Mouse (Mus musculus) E14TG2a.4 (cell line): ENCODE results near the gene Taok3.

Experiments
- H3K27me3 ChIP-seq: 2 replicates; pipeline ENCODE4 v1.6.1; 2014; ENCODE audit warnings: low read length, control low read depth; ENCODE audit not compliant: insufficient read depth
- H3K36me3 ChIP-seq: 2 replicates; pipeline ENCODE4 v1.6.1; 2014; ENCODE audit warnings: low read length, control low read depth; ENCODE audit not compliant: insufficient read depth
- H3K4me1 ChIP-seq: replicated peaks from 2 replicates; pipeline ENCODE4 v1.6.1; 2014; ENCODE audit warnings: low read depth, low read length, control low read depth
- H3K4me3 ChIP-seq: replicated peaks from 2 replicates; pipeline ENCODE4 v1.5.1; 2014; ENCODE audit warnings: mild to moderate bottlenecking, low read length
- H3K9me3 ChIP-seq: 2 replicates; pipeline ENCODE4 v1.6.1; 2014; ENCODE audit warnings: low read length, control low read depth
- CTCF ChIP-seq: conservative IDR thresholded peaks from 2 replicates; pipeline ENCODE4 v1.5.1; 2014; ENCODE audit warnings: low read length
- NANOG ChIP-seq: IDR thresholded peaks from 2 replicates; pipeline ENCODE4 v1.6.1; 2014; ENCODE audit warnings: borderline replicate concordance, low read length, mixed read lengths
- POU5F1 ChIP-seq: IDR thresholded peaks from 2 replicates; pipeline ENCODE4 v1.6.1; 2014; ENCODE audit warnings: low read length, borderline replicate concordance

Gene Taok3

DNA sequence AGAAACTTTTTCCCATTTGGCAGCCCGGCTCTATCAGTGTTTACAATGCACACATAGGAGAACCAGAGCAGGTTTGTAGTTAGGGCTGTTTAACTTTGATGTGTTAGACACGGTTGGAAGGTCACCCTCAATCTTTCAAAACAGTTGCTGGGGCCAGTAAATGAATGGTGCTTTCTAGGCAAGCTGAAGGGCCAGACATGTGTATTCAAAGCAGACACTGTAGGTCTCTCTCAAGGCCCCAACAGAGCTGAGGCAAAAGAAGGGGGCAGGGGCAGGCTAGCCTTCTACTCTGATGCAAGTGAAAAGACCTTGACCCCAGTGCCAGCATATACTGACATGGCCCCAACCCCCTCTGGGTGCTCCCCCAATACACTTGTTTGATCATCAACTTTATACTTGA lies 1.7 kb downstream of the Taok3 start:
- TF ChIP-seq POU5F1 (no peak), CTCF (no peak), NANOG (no peak)

DNA sequence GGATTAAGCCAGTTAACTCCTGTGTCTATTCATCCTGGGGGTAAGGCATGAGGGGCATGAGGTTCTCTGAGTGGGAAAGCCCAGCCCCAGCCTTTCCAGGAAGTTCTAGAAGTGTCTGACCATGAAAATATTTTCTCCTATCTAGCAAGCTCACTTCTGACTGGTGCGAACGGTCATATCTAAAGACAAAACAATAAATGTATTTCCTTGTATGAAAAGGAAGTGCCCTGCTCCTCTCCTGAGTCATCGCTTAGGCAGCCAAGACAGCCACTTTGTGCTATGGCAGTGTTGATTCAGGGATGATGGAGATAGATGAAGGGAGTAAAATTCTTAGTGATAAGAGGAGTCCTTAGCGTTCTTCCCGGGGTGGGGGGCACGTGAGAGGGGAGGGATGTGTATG lies 3.2 kb downstream of the Taok3 start:
- peaks cover 56% of the 10 kb centered on the region for H3K4me1 ChIP-seq
- no peak overlapping the region for H3K4me3 ChIP-seq
- TF ChIP-seq NANOG, result no peak
- TF ChIP-seq POU5F1, result no peak
- no peak for TF ChIP-seq CTCF
- H3K27me3 ChIP-seq, result peaks cover 23% of the 10 kb centered on the region
- H3K36me3 ChIP-seq, result no peaks in the 10 kb centered on the region
- no peaks in the 10 kb centered on the region for H3K9me3 ChIP-seq

More for the DNA sequence above, 1.7 kb downstream of the Taok3 start:
- Histone ChIP-seq H3K9me3 (no peaks in the 10 kb centered on the region), H3K4me3 (peak overlapping the region; percentile 93), H3K4me1 (peaks cover 61% of the 10 kb centered on the region), H3K27me3 (peaks cover 23% of the 10 kb centered on the region), H3K36me3 (no peaks in the 10 kb centered on the region)

DNA sequence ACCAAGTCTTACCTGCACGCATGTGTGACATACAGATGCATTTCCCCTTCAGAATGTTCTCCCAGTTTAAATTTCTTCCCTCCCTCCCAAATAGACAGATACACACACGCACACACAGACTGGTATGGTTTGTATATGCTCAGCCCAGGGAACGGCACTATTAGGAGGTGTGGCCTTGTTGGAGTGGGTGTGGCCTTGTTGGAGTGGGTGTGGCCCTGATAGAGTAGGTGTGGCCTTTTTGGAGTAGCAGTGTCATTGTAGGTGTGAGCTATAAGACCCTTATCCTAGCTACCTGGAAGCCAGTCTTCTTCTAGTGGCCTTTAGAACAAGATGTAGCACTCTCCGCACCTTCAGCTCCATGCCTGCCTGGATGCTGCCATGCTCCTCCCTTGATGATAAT lies 3.9 kb downstream of the Taok3 start:
- H3K27me3 ChIP-seq, result peaks cover 23% of the 10 kb centered on the region

DNA sequence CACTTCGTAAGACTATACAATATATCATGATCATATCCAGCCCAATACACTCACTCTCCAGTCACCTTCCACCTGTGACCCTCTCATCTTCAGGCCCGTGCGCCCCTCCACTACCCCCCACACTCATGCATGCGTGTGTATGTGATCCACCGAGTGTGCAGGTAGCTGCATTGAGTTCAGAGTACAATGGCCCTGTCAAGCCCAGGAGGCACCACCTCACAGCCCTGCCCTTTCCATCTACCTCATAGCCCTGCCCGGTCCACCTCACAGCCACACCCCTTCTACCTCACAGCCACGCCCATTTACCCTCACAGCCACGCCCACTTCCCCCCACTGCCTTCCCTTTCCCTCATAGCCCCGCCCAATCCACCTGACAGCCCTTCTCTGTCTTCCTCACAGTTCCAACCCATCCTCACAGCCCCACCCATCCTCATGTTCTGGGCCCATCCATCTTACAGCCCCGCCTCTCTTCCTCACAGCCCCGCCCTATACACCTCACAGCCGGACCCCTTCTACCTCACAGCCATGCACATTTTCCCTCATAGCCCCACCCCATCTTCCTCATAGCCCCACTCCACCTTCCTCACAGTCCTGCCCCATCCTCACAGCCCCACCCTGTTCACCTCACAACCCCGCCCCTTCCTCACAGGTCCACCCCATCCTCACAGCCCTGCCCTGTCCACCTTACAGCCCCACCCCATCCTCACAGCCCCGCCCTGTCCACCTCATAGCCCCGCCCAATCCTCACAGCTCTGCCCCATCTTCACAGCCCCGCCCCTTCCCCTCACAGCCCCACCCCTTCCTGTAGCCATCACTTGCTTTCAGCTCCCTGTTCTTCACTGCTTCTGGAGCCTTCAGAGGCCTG lies 5.8 kb downstream of the Taok3 start:
- H3K36me3 ChIP-seq, result no peaks in the 10 kb centered on the region
- no peaks in the 10 kb centered on the region for H3K9me3 ChIP-seq
- TF ChIP-seq POU5F1 (no peak), CTCF (no peak), NANOG (no peak)
- peaks cover 60% of the 10 kb centered on the region for H3K4me1 ChIP-seq
- H3K27me3 ChIP-seq, result peaks cover 19% of the 10 kb centered on the region
- no peak overlapping the region; the same call in 1 of the 2 replicates for H3K4me3 ChIP-seq

More for the DNA sequence above, 3.9 kb downstream of the Taok3 start:
- H3K9me3 ChIP-seq, result no peaks in the 10 kb centered on the region
- H3K4me1 ChIP-seq, result peaks cover 58% of the 10 kb centered on the region
- no peak for TF ChIP-seq CTCF
- no peak for TF ChIP-seq POU5F1
- no peak for TF ChIP-seq NANOG
- H3K36me3 ChIP-seq, result no peaks in the 10 kb centered on the region
- H3K4me3 ChIP-seq, result 0 out of 2 replicates have a peak overlapping the region, but pooled peaks have one; percentile 21

DNA sequence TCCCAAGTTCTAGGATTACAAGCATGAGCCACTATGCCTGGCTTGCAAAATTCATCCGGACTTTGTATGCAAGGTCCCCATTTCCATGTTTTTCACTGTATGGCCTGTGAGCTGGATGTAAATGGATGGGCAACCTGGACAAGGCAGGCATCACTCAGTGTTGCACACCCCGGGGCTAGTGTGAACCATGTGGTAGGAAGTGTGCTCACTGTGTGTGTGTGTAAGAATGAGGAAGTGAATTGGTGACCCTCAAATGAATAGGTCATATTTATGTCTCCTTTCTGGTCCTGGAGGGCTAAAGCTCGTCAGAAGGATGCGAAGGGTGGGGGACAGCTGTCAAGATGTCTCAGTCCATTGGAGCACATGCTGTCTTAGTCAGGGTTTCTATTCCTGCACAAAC lies 7.1 kb downstream of the Taok3 start:
- H3K4me3 ChIP-seq, result no peak overlapping the region
- H3K36me3 ChIP-seq, result no peaks in the 10 kb centered on the region
- 0 out of 2 replicates have a peak, but pooled peaks cover 7% of the 10 kb centered on the region for H3K27me3 ChIP-seq
- TF ChIP-seq POU5F1, result no peak
- TF ChIP-seq CTCF, result no peak
- TF ChIP-seq NANOG, result no peak
- H3K4me1 ChIP-seq, result peaks cover 50% of the 10 kb centered on the region
- H3K9me3 ChIP-seq, result no peaks in the 10 kb centered on the region

DNA sequence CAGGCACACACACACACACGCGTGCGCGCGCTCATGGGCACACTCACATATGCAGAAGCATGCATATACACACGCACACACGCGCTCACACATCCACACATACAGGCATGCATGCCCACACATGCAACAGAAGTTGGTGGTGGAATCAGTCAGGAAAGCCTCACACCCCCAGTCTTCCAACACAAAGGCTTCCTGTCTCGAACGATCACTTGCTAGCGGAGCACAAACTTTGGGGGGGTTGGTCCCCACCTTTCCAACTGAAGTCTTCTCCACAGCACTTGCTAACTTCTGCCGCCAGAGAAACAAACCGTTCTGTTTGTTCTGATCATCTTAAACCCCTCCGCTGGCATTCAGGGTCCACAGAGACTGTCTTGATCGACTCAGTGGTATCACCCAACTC lies 10.8 kb downstream of the Taok3 start:
- TF ChIP-seq NANOG (no peak), POU5F1 (no peak), CTCF (no peak)
- no peaks in the 10 kb centered on the region for H3K27me3 ChIP-seq

DNA sequence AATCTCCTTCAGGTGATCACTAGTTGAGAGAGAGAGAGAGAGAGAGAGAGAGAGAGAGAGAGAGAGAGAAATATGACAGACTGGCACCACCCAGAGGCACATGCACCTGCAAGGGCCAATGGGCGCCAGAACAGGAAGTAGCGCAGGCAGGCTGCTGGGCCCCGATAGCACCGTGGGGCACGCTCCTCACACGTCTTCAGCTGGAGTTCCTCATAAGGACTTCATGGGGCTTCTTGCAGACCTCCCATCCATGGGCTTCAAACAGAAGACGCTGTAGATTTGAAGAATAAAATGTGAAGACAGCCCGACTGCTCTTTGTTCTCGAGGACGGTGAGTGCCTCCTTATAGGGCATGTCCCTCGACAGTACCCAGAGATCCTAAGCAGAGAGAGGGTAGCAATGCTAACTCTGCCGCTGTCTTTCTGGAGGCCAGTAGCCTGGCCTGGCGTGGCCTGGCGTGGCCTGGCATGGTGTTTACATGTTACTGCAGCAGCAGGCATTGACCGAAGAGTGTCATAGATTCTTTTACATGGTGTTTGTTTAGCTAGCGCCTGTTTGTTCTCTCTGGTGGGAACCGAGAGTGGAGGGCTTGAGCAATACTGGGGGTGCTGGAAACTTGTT lies 13.6 kb downstream of the Taok3 start:
- Histone ChIP-seq H3K4me3 (no peak overlapping the region), H3K27me3 (no peaks in the 10 kb centered on the region), H3K36me3 (no peaks in the 10 kb centered on the region), H3K9me3 (no peaks in the 10 kb centered on the region), H3K4me1 (peaks cover 61% of the 10 kb centered on the region)
- TF ChIP-seq CTCF (no peak), POU5F1 (no peak), NANOG (no peak)

More for the DNA sequence above, 10.8 kb downstream of the Taok3 start:
- peaks cover 47% of the 10 kb centered on the region for H3K4me1 ChIP-seq
- no peak overlapping the region for H3K4me3 ChIP-seq
- no peaks in the 10 kb centered on the region for H3K9me3 ChIP-seq
- no peaks in the 10 kb centered on the region for H3K36me3 ChIP-seq

DNA sequence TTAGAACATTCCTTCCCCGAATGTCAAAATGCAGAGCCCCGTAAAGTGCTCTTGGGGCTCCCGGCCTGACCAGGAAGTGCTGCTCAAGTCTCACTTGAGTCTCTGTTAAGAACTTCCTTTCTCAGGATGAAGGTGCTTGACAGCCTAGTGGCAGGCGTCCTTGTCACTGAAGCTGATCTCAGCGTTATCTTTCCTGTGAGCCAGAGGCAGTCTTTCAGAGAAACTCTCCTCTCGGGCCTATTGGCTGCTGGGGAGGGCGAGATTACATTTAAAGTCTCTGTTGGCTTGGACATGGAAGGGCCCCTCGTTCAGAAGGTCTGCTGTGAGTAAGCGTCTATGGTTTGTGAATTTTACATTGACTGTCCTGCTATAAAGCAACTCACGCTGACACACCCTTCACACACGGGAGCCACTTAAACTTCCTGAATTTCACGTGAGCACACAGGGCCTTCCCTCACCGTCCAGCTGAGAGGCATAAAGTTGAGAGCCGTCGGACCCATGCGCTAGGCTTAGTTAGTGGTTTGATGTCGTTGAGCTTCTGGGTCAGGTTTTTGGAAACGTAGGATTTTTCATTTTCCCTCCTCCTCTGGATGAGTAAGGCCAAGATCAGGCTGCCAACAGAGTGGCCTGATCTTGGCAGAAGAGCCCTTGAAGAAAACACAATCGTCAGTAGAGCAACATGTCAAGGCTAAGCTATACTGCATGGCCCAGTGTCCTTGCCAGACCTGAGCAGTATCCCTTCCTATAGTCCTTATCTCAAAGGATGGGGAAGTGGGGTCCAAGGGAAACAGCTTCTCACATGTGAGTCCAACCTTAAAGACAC lies 14.3 kb downstream of the Taok3 start:
- H3K27me3 ChIP-seq, result no peaks in the 10 kb centered on the region
- no peaks in the 10 kb centered on the region for H3K9me3 ChIP-seq
- no peak overlapping the region for H3K4me3 ChIP-seq
- H3K4me1 ChIP-seq, result peaks cover 62% of the 10 kb centered on the region
- no peak for TF ChIP-seq POU5F1
- H3K36me3 ChIP-seq, result no peaks in the 10 kb centered on the region
